Mouse (Mus musculus) heart, postnatal 0 days (tissue): ENCODE results near the gene Clec10a. TPM values are rescaled to one million over a fixed set of nuclear protein-coding genes. Genes with fewer than 3 reads are reported as not detected.
"Not testable (repeated sequence)": the region's sequence is repeated elsewhere in the genome, so short reads cannot be mapped to it uniquely, and the experiment has no call there.

Experiments
- ATAC-seq: fragments of 200-750 bp; cut with Nextera tagmentation; 2 replicates; pipeline ENCODE4 v1.8.0; 2017; ENCODE audit warnings: low read depth, moderate number of reproducible peaks, moderate library complexity; ENCODE audit not compliant: insufficient read depth
- DNase-seq: peaks from one replicate; pipeline ENCODE4 v3.0.0-alpha.2; 2016; ENCODE audit warnings: low spot score
- H3K27ac ChIP-seq: fragments of 300-500 bp; sonication (generic); 2 replicates; pipeline ENCODE4 v1.5.1; 2014; ENCODE audit warnings: low read depth, mild to moderate bottlenecking
- H3K27me3 ChIP-seq: fragments of 300-500 bp; sonication (generic); 2 replicates; pipeline ENCODE4 v1.6.1; 2014; ENCODE audit warnings: low read length, mixed read lengths; ENCODE audit not compliant: control insufficient read depth, insufficient read depth
- H3K36me3 ChIP-seq: fragments of 300-500 bp; sonication (generic); replicated peaks from 2 replicates; pipeline ENCODE4 v1.6.1; 2014; ENCODE audit warnings: low read length, mixed read lengths; ENCODE audit not compliant: control insufficient read depth, insufficient read depth
- H3K4me1 ChIP-seq: fragments of 300-500 bp; sonication (generic); 2 replicates; pipeline ENCODE4 v1.6.1; 2014; ENCODE audit warnings: antibody characterized with exemption; ENCODE audit not compliant: control insufficient read depth, insufficient read depth
- H3K4me2 ChIP-seq: fragments of 300-500 bp; sonication (generic); 2 replicates; pipeline ENCODE4 v1.6.1; 2014; ENCODE audit warnings: low read depth, mild to moderate bottlenecking, low read length, moderate library complexity
- H3K4me3 ChIP-seq: fragments of 300-500 bp; sonication (generic); 2 replicates; pipeline ENCODE4 v1.5.1; 2014; ENCODE audit warnings: low read depth, low read length
- H3K9ac ChIP-seq: fragments of 300-500 bp; sonication (generic); replicated peaks from 2 replicates; pipeline ENCODE4 v1.6.1; 2014; ENCODE audit warnings: low read depth, low read length, mixed read lengths
- H3K9me3 ChIP-seq: fragments of 300-500 bp; sonication (generic); replicated peaks from 2 replicates; pipeline ENCODE4 v1.6.1; 2016; ENCODE audit warnings: low read length; ENCODE audit not compliant: control insufficient read depth
- CTCF ChIP-seq: IDR thresholded peaks from 2 replicates; pipeline ENCODE4 v1.5.1; 2016; ENCODE audit warnings: antibody characterized with exemption, control low read depth, low read depth
- EP300 ChIP-seq: IDR thresholded peaks from 2 replicates; pipeline ENCODE4 v1.6.1; 2016; ENCODE audit warnings: antibody characterized with exemption, low read depth
- WGBS: fragments of 180-500 bp; shearing (Covaris S2); extraction: QIAGEN DNeasy Blood & Tissue Kit; methylation state at CpG from one replicate; pipeline ENCODE4 v1.1.7; 2014; 5-methylcytosine and 5-hydroxymethylcytosine counted together
- polyA plus RNA-seq: library from polyadenylated mRNA; unstranded; fragments of >200 nt; fragmentation: Nextera tagmentation; extraction: Ambion mirVana; gene quantifications from 2 replicates; pipeline ENCODE4 v1.2.1, GENCODE M21; 2015
- total RNA-seq: library from RNA; depleted of rRNA; stranded (reverse); fragments of >200 nt; gene quantifications from 2 replicates; pipeline ENCODE4 v1.2.3, GENCODE M21; 2014; ENCODE audit warnings: low replicate concordance; rRNA removed

Clec10a gene
- total RNA-seq (not detected in 2 replicates), polyA plus RNA-seq (0.45 and 0.47 TPM in 2 replicates)

DNA sequence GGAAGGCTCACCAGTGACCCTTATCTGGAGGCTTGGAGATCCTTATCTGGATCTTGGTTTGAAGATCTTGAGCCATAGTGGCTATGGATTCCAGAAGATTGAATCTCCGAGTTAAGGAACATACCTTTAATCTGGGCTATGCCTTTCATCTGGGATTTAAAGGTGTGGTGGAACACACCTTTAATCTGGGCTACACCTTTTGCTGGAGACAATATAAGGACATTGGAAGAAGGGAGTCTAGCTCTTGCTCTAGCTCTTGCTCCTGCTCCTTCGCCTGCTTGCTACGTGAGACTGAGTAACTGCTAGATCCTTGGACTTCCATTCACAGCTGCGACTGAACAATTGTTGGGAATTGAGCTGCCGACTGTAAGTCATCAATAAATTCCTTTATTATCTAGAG is at the start of gene Clec10a:
Gene Clec10a (plus strand): TSS at position 301 of the 400 bp plus-strand sequence.
- H3K27me3 ChIP-seq, H3K9me3 ChIP-seq, H3K4me3 ChIP-seq, DNase-seq, ATAC-seq, H3K36me3 ChIP-seq, H3K4me2 ChIP-seq, H3K9ac ChIP-seq, H3K4me1 ChIP-seq, H3K27ac ChIP-seq: not testable (repeated sequence)
- WGBS = no CpG with 5 or more reads among the region's 5 CpGs

DNA sequence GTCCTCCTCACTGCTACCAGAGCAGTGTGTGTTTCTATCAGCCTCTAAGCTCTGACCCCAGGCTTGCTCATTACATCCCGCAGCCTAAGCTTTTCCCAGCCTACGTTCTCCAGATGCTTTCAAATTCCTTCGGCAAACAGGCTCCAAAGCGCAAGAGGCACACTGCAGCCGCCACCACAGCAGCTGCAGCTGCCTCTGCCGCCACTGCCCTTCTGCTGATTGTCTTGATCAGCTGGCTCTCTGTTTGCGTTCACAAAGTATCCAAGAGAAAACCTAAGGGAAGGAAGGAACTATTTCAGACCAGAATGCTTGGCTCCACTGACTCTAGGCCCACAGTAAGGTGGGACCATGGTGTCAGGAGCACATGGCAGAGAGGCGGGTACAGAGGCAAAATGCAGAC is 48.9 kb upstream of the Clec10a start:
- 55% methylated on average over 8 of the region's 8 CpGs for WGBS
- Histone ChIP-seq H3K9ac (no peak overlapping the region), H3K4me3 (no peak overlapping the region), H3K27ac (no peak overlapping the region), H3K4me1 (no peaks in the 10 kb centered on the region), H3K4me2 (no peak overlapping the region), H3K36me3 (no peaks in the 10 kb centered on the region), H3K27me3 (no peaks in the 10 kb centered on the region), H3K9me3 (no peaks in the 10 kb centered on the region)
- no peak for DNase-seq
- TF ChIP-seq CTCF = no peak
- TF ChIP-seq EP300 = no peak
- no peak for ATAC-seq

DNA sequence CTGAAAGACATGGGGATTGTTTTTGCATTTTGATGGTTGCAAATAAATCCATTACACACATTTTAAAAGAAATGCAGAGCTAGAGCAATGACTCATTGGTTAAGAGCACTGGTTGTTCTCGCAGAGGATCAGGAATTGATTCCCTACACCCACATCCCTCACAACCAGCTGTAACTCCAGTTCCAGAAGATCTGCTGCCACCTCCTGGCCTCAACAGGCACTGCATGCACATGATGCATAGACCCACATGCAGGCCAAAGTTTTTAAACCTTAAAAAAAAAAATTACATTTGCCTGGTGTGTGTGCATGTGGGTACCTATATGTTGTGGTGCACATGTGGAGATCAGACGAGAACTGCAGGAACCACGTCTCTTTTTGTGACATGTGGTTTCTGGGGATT is 45.9 kb upstream of the Clec10a start:
- no peak overlapping the region for H3K27ac ChIP-seq

DNA sequence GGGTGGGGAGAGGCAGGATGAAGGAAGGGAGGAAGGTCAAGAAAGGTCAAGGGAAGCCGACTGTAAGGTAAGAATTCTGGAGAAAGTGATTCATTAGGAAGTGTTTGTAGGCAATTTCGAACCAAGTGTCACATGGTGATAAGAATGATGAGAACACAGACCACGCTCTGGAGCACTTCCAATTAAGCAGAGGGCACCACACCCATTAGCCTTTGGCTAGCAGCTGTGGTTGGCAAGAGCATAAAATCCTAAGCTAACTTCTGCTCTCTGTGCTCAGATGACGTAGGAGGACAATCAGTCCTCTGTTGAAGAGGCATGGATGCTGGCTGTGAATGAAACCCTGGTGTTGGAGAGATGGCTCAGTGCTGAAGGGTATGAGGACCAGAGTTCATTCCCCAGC is 41.4 kb upstream of the Clec10a start:
- no peak overlapping the region for H3K9ac ChIP-seq
- H3K4me2 ChIP-seq = no peak overlapping the region
- 37% methylated on average over 4 of the region's 4 CpGs for WGBS
- DNase-seq = peak; percentile 6
- ATAC-seq = no peak
- no peaks in the 10 kb centered on the region for H3K36me3 ChIP-seq
- H3K4me3 ChIP-seq = no peak overlapping the region
- no peaks in the 10 kb centered on the region for H3K9me3 ChIP-seq
- H3K27ac ChIP-seq = no peak overlapping the region
- no peaks in the 10 kb centered on the region for H3K27me3 ChIP-seq
- H3K4me1 ChIP-seq = no peaks in the 10 kb centered on the region
- no peak for TF ChIP-seq CTCF
- no peak for TF ChIP-seq EP300

More for the DNA sequence above, 45.9 kb upstream of the Clec10a start:
- Histone ChIP-seq H3K4me3 (no peak overlapping the region), H3K4me2 (no peak overlapping the region), H3K27me3 (no peaks in the 10 kb centered on the region), H3K36me3 (no peaks in the 10 kb centered on the region), H3K9ac (no peak overlapping the region), H3K4me1 (no peaks in the 10 kb centered on the region), H3K9me3 (no peaks in the 10 kb centered on the region)
- ATAC-seq (no peak), DNase-seq (no peak)
- WGBS = 63% methylated on average over 3 of the region's 3 CpGs
- peak; percentile 58 for TF ChIP-seq CTCF
- TF ChIP-seq EP300 = no peak

DNA sequence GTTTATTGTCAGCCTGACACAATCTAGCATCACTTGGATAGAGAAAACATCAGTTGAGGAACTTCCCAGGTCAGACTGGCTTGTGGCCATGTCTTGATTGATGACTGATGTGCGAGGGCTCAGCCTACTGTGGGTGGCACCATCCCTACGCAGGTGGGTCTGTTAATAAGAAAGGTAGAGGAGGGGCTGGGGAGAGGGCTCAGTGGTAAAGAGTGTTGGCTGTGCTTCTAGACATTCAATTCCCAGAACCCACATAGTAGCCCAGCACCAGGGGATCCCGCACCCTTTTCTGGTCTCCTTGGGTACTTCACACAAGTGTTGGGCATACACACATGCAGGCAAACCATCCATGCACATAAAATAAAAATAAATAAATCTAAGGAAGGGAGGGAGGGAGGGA is 40.1 kb upstream of the Clec10a start:
- Histone ChIP-seq H3K9me3 (0 out of 2 replicates have a peak, but pooled peaks cover 4% of the 10 kb centered on the region), H3K27ac (no peak overlapping the region), H3K9ac (no peak overlapping the region), H3K27me3 (no peaks in the 10 kb centered on the region), H3K4me3 (no peak overlapping the region), H3K4me1 (no peaks in the 10 kb centered on the region), H3K4me2 (no peak overlapping the region), H3K36me3 (no peaks in the 10 kb centered on the region)
- ATAC-seq (no peak), DNase-seq (no peak)
- TF ChIP-seq CTCF (no peak), EP300 (no peak)
- 92% methylated on average over 3 of the region's 3 CpGs for WGBS

DNA sequence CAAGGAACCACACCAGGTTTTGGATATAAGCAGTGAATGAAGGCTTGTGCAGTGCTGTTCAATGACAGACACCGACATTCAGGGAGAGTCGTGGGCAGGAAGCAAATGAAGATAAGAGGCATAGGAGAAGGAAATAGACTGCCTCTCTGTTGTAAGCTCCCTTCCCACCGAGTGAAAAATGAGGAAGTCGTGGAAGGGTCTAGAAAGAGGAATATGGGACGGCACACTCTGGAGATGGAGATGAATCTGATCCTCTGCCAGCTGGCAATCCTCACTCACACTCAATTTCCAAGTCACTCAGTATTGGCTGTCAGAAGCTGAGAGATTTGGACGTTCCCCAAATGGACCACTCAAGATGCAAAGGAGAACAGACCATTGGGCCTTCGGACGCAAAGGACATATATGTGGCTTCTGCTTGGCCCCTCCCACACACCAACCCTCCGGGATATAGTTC is 26.0 kb upstream of the Clec10a start, which contains the start of gene Mgl2:
Gene Mgl2 (plus strand): TSS at position 404 of the 454 bp plus-strand sequence.
- Histone ChIP-seq H3K27me3 (no peaks in the 10 kb centered on the region), H3K36me3 (no peaks in the 10 kb centered on the region), H3K9me3 (no peaks in the 10 kb centered on the region), H3K4me1 (no peaks in the 10 kb centered on the region), H3K9ac (no peak within 1 kb of the TSS), H3K4me3 (no peak within 1 kb of the TSS), H3K27ac (no peak within 1 kb of the TSS), H3K4me2 (no peak within 1 kb of the TSS)
- TF ChIP-seq CTCF (no peak), EP300 (no peak)
- DNase-seq (no peak), ATAC-seq (no peak)
- WGBS = 47% methylated on average over 9 of the region's 9 CpGs

DNA sequence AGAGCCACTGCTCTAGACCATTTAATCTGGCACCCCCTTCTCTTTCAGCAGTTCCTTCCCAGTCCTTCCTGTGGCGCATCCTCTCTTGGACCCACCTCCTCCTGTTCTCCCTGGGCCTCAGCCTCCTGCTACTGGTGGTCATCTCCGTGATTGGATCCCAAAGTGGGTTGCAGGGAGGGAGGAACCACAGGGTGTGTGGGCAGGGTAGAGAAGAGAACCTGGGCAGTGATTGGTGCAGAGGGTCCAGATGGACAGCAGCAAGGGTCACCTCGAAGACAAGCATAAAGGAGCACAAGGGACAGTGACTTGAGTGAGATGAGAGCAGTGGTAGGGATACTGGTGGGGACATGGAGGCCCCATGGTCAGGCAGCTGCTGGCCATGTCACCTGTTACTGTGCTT is 21.0 kb upstream of the Clec10a start:
- not testable (repeated sequence) for H3K4me1 ChIP-seq, ATAC-seq, DNase-seq, H3K27ac ChIP-seq, H3K27me3 ChIP-seq, H3K36me3 ChIP-seq, H3K4me2 ChIP-seq, H3K4me3 ChIP-seq, H3K9ac ChIP-seq, H3K9me3 ChIP-seq
- WGBS = 67% methylated on average over 3 of the region's 3 CpGs

DNA sequence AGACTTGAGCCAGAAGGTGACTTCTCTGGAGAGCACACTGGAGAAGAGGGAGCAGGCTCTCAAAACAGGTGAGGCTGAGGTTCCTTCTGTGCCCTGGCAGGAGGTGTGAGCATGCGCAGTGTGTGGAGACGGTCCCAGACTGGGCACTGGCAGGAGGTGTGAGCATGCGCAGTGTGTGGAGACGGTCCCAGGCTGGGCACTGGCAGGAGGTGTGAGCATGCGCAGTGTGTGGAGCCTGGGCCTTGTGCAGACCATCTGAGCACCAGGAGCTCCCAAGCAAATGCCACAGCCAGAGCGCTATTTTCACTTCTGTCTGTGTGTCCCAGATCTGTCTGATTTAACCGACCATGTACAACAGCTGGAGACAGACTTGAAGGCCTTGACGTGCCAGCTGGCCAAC is 20.1 kb upstream of the Clec10a start:
- not testable (repeated sequence) for H3K4me3 ChIP-seq, H3K4me2 ChIP-seq, H3K9ac ChIP-seq, DNase-seq, H3K9me3 ChIP-seq, H3K27ac ChIP-seq, H3K27me3 ChIP-seq, ATAC-seq, H3K4me1 ChIP-seq, H3K36me3 ChIP-seq
- 84% methylated on average over 8 of the region's 8 CpGs for WGBS
